Mouse (Mus musculus): Measurements from ENCODE around the gene Phc1.

DNA sequence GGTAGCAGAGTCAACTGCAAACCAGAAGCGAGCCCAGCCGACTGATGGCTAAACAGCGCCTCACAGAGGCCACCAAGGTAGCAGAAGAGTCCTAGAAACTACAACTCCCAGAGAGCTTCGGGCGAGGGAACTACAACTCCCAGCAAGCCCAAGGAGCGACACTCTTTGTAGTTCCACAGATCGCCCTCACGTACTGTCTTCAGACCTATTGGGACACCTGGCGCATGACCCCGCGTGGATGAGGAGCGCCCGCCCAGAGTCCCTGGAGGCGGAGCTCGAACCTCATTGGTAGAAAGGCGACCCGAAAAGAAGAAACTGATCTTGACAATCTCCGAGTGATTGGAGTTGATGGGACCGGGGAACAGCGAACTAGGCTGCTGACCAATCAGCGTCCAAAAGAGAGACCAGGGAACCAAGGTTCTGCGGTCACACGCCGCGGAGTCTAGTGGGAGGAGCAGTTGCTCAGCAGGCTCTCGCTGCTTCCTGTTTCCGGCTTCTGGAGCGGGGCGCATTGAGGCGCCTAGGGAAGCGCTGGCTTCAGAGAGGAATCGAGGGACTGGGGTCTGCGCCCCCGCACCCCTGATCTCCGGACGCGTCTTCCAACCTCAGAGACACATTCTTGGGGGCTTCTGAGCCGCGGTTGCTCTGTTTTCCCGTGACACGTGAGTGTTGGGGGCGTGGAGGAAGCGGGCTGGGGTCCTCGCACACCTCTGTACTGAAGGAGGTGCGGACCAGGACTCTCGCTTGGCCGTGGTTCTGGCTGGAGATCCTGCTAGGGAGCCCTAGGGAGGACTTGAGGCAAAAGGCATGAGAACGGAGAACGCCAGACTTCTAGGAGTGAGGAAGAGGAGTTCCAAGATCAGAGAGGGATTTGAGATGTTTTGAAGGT, 31.6 kb downstream of the Phc1 start, which contains the start of gene M6pr:
- peak; percentile 89 for TF ChIP-seq CTCF (IDR thresholded peaks at IDR 0.05; ENCODE audit: low read depth, low read length)
- no peak for TF ChIP-seq POLR2A (IDR thresholded peaks at IDR 0.05; ENCODE audit: insufficient read depth, low read length)
